Mouse (Mus musculus) layer of hippocampus, adult 18-20 months (tissue): ENCODE data around the gene Fkbp15. TPM values are rescaled to one million over a fixed set of nuclear protein-coding genes. Genes with fewer than 3 reads are reported as not detected.

Experiments used
- DNase-seq, 2 experiments: peaks; one replicate each; pipeline ENCODE4 v3.0.0; 2022; ENCODE audit warnings: low spot score in 2 of 2
- long read RNA-seq: library from polyadenylated mRNA; stranded (forward); transcript quantifications from one replicate; pipeline ENCODE4 v2.0.0, GENCODE M21; 2021
- total RNA-seq, 2 experiments: library from RNA; stranded (reverse); gene quantifications; 2 replicates each; pipeline ENCODE4 v1.2.3; 2021

Gene Fkbp15
- 10 to 100 TPM; 38.2 to 38.4 TPM for total RNA-seq
- long read RNA-seq, full-length matches to known transcripts = 10 of 42 reads
- long read RNA-seq, partial matches to known transcripts = 20 of 42 reads
- long read RNA-seq, other reads (novel, unspliced or antisense) = 12 of 42 reads

GRCm38 (mm10) chr4:62360088-62360804 is at the start of gene Fkbp15, which contains the start of gene Slc31a1:
TSS of gene Fkbp15 (minus strand) at chr4:62360548.
TSS of gene Slc31a1 (plus strand) at chr4:62360727.
- peak; percentile 97 to 98 for DNase-seq

DNA sequence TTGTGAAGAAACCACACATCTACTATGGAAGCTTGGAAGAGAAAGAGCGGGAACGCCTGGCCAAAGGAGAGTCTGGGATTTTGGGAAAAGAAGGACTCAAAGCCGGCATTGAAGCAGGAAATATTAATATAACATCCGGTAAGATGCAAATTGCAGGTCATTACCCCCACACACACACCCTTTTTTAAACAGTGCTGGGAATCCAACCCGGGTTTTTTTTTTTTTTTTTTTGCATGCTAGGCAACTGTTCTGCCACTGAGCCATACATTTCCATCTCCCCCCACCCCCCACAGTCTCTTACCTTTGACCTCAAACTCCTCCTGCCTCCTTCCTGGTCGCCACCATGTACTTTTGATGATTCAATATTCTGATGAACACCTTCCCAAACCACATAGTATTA is 49.3 kb upstream of the Fkbp15 start:
- no peak for DNase-seq

DNA sequence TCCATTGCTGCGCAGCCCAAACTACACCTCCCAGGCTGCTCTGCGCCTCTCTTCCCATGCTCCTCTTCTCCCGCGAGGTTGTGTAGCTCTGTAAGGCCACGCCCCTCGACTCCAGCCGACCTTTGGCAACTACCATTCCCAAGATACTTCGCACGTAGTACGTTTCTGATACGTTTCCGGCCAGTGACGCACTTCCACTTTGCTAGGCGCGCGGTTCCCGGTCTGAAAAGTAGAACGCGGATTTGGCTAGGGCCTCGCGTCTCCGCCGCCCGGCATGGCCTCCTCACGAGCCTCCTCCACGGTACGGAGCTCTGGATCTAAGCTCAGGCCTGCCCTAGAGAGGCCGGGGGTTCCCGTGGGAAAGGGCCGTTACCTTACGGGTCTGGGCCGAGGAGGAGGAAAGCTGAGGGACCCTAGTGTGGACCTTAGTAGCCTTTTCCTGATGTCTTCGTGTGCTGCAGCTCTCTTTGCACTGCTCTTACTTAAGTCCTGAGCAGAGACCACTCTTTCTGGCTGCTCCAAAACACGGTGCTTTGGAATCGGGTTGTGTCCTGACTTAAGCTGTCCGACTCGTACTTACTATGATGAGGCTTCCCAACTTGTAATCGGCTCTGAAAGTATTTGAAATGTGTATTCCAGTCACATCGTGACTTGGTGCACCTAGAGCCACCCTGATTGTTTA is 48.4 kb upstream of the Fkbp15 start, which contains the start of the genes Cdc26 and Prpf4:
Gene Cdc26 (minus strand): TSS at position 42 of the 682 bp plus-strand sequence.
Gene Prpf4 (plus strand): TSS at position 197 of the 682 bp plus-strand sequence.
- peak; percentile 98 to 99 for DNase-seq

DNA sequence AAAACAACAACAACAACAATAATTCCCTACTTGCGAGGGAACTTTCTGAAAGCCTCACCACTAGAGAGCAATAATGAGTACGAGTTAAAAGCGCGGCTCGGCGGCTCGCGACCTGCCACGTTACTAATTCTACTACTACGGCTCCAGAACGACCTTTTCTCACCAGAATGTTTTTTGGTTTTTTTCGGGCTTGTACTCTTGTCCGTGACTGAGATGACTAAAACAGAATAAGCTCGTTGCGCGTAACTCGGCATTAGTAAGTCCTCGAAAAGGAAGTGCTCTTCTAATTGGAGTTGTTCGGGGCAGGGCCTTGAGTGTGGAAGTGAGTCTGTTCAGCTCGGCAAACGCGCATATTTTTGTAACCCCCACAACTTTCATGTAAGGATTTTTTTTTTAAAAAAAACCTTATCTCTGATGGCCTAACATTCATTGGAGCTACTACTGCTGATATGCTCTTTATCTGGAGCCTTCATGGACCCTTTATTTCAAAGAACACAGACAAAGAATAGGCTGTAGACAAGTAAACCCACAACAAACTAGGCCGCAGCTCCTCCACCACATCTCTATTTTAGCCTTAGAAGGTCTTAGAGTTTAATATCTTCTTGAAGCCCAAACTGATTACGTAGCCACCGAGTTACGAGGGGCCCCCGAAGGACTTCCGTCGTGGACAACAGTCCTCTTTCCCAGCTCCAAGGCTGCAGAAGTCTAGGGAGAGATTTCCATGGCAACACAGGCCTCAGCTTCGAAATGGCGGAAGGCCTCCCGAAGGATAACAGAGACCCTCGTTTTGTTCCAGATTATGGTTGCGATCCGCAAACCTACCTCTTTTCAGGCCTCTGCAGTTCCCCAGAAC is 47.6 kb upstream of the Fkbp15 start:
- peak; percentile 25 to 80 for DNase-seq

DNA sequence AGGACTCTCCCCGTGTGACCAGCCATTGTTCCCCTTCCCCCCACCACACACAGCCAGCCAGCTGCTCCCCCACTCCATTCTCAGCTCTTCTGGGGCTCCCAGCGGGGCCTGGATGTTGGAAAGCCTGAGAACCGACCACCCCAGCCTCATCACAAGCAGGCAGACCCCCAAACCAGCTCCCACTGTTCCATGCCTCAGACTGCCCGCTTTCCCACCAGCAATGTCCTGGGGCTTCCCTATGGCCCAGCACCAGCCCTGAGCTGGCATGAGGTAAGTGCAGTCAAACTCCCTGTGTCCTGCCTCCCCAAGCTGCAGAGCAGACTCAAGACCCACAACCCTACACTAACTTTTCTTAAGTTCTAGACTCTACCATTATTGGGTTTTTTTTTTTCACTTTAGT is 45.8 kb upstream of the Fkbp15 start:
- DNase-seq = no peak

DNA sequence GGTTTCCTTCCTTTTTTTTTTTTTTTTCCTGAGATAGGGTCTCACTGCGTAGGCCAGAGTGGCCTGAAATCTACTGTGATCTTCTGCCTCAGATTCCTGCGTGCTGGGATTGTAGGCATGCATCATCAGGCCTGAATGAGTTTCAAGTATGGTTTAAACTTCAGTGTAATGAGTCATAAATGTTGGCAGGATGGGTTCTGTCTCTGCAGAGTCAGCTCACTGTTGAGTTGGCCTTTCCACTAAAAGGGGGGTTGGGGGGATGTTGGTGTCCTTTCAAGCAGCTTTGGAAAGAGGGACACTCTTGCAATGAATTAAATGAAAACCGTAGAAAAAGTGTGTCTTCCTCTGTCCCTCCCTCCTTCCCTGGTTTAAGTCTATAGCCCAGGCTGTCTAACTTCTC is 38.6 kb upstream of the Fkbp15 start:
- DNase-seq = peak; percentile 19 to 65

DNA sequence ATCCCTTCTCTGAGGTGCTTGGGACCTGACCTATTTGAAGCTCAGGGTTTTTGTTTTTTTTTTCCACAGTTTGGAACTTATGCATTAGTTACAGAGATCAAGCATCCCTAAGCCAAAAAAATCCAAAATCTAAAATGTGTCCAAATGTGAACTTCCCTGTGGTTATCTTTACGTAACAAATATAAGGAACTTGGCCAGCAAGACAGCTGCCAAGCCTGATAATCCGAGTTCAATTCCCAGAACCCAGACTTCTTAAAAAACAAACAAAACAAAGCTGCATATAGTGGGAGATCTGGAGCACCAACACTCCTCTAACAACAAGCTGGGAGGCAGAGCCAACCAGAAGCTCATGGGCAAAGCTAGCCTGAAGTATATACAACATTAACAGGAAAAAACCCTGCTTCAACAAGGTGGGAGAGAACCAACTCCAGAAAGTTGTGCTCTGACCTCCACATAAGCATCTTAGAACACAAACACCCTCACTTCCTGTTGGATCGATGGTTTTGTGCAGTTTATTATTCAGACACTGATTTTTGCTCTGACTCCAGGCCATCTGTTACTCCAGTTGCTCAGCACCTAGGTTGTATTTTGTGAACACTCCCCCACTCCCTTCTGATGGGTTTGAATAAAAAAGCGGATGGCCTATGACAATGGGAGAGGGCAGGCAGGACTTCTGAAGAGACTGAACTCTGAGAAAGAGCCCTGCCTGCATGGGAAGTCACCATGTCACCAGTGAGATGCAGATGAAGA is 37.4 kb upstream of the Fkbp15 start:
- peak; percentile 32 to 80 for DNase-seq

- no peak for DNase-seq
Measured at GRCm38 (mm10) chr4:62395806-62396205, 35.5 kb upstream of the Fkbp15 start.

GRCm38 (mm10) chr4:62393459-62393858 is 33.1 kb upstream of the Fkbp15 start:
- DNase-seq = no peak

DNA sequence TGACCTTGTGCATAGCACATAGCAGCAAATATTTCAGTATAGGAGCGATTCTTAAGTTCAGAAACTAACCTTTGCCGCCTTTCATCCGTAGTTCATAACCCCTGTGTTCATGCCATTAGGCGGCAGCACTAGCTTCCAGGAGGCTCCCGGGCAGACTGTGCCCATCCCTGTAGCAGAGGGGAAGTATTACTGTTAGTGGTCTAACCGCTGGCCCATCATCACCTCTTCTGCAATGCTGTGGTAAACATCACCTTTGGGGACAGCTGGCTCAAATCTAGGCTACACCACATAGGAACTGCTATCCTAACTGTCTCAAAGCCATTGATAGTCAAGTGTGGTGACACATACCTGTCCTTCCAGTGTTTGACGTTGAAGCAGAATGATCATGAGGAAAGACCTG is 31.5 kb upstream of the Fkbp15 start:
- DNase-seq = no peak

DNA sequence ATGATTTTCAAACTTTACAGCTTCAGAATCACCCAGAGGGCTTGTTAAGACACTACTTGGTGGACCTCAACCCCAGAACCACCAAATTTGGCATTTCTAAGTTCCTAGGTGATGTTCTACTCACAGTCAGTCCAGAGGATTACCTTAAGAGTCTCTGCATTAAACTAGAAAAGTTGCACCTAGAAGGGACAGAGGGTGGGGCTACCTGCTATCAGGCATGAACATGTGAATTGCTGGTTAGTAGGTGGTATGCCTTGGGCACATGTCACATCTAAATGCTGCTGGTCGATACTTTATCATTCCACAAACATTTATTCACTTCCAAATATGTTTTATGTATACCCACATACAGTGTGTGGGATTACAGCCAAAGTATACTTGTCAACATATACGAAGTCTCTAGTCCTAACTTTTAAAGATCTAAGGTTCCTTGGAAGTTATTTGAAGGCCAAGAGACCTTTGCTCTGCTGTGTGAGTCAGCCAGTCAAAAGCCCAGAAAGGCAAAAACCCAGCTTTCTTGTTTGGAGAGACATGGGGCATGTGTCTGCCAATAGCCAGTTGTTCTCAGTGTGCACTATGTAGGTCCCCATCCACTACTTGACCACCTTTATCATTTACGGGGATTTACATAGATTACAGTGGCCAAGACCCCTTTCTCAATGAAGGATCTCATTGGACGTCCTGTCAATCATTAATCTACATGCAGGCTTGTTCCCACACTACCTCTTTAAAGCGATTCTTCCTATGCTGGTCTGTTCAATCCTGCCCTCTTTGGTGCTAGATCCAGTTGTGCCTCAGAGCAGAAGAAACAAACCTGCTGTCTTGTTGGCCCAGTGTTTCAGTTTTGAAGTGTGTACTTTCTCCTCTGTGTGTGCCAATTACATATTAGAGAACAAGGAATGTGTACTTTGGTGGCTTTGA is 29.5 kb upstream of the Fkbp15 start:
- no peak for DNase-seq

DNA sequence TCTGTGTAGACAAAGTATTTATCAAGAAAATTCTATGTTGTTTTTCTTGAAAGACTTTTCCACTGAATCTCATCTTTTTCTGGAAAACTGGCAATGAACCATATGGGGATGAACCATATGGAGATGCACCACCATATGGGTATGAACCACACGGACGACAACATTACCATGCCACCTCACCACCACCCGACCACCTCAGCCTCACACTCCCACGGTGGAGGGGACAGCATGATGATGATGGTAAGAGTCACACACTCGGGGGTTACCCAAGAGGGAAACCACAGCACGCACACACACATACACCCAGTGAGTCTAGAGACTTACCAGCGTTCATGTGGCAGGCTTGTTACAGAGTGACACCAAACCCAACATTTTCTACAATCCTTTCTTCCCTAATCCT is 25.1 kb upstream of the Fkbp15 start:
- peak in 1 of 2 experiments; percentile 43 for DNase-seq

- no peak for DNase-seq
Measured at GRCm38 (mm10) chr4:62384159-62384558, 23.8 kb upstream of the Fkbp15 start.

DNA sequence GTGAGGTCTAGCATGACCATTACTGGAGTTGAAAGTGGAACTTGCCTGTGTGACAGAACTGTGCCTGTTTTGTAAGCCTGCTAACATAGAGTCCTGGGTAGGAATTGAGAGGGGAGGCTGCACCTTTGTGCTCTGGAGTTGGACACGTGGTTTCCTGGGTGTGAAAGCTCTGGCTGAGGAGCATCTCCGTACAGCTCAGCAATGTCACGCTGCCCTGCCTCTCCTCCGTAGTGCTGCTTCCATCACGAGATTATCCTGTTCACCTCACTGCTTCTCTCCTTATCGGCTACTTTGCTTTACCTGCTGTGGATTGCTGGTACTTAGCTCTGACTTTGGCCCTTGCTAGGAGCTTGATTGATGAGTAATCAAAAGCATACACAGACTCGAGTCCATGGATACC is 23.4 kb upstream of the Fkbp15 start:
- no peak for DNase-seq

DNA sequence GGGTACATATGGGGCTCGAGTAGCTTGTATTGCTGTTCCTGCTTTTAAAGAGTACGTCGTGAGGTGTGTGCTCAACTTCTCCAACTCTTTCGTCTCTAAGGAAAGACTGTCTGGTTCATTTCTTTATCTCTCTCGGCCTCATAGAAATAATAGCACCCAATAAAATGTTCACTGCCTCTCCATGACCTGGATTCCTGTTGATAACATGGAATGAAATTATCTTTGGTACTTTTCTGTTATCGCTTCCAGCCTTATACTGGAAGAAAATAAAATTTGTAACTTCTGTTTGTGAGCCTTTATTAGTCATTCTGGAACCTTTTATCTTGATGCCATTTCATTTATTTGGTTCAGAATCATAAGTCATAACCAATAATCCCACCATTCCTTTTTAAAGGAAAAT is 22.9 kb upstream of the Fkbp15 start:
- no peak for DNase-seq

- no peak for DNase-seq
Measured at GRCm38 (mm10) chr4:62379724-62380381, 19.5 kb upstream of the Fkbp15 start.

DNA sequence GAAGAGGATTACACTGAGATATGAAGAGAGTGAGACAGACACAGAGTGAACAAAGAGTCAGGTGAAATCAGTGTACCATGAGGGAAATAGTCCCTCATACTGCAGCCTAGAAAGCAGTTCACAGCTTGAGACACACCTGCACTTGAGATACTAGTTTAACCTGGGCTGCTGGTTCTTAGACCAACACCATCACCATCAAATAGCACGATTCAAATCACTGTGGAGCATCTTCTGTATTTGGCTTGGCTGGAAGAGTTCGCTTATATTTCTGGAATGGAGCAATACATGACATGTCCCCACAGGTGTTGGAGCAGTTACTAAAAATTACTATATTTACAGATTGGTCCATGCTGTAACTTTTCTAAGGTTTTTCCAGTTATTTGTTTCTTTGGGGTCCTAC is 15.8 kb upstream of the Fkbp15 start:
- DNase-seq = no peak

DNA sequence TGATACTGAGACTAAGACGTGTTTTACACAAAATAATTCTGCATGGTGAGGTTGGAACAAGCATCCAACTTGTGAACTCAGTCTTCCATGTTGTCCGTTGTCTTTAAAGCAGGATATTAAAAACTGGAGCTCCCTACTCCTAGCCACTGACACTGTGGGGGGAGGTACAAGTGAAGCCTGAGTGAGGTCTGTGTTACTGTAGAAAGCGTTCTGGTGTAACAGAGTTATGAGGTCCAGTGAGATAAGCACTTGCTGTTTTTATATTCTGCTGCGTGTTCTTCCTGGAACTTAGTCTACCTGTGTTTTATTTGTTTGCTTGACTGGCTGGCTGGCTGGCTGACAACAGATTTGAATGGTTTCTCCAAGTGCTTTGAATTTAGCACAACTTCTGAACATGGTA is 14.0 kb upstream of the Fkbp15 start:
- DNase-seq = no peak

DNA sequence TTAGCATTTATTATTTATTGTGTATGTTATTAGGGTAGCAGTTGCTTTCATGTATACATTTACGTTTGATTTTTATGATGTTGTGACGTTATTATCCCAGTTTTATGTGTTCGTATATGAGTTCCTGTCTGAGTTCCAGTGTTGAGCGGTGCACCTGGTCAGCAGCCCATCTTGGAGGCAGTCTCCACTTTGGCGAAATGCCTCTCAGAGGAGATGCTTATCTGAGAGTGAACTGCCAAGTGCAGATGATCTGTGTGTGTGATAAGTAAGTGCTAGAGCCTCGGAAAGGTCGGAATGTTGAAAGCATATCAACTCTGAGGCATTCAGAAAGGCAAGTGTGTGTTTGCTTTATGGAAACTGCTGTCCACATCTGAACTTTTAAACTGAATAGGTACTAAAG is 13.3 kb upstream of the Fkbp15 start:
- DNase-seq = no peak
